Mouse (Mus musculus): ENCODE measurements around the gene Eif4b. TPM values are rescaled to one million over a fixed set of nuclear protein-coding genes. Genes with fewer than 3 reads are reported as not detected.
A peak's percentile ranks its signal among the peaks of the same experiment; 100 is the strongest.

Gene Eif4b
- total and polyA plus RNA-seq, 2 experiments = 73.8 to 130 TPM

GRCm38 (mm10) chr15:102103371-102103946 is 29.9 kb downstream of the Eif4b start:
- Histone ChIP-seq H3K27me3 (ENCODE audit: control insufficient read depth, insufficient read depth, low read length) (no peaks in the 10 kb centered on the region), H3K79me2 (ENCODE audit: control insufficient read depth, insufficient read depth, low read length) (peaks cover 5% of the 10 kb centered on the region; the same call in 1 of the 2 replicates), H3K27ac (replicated peaks; ENCODE audit: insufficient read depth, low read depth, low read length) (peak overlapping the region; percentile 92), H3K9ac (ENCODE audit: low read depth, low read length) (peak overlapping the region; percentile 77), H3K4me1 (ENCODE audit: control insufficient read depth, insufficient read depth, low read length) (peaks cover 53% of the 10 kb centered on the region), H3K4me3 (ENCODE audit: insufficient read depth, low read depth, low read length) (peak overlapping the region; percentile 65), H3K36me3 (ENCODE audit: control insufficient read depth, insufficient read depth, low read length) (peaks cover 16% of the 10 kb centered on the region)
- peak; percentile 65 for DNase-seq (ENCODE audit: extremely low read depth, low read depth, low spot score)
- no peak for TF ChIP-seq POLR2A (IDR thresholded peaks at IDR 0.05; ENCODE audit: extremely low read depth, insufficient read depth, low read length)
- TF ChIP-seq CTCF (IDR thresholded peaks at IDR 0.05; ENCODE audit: low read depth, low read length) = no peak
- 16% methylated on average over 14 of the region's 14 CpGs for WGBS

GRCm38 (mm10) chr15:102103947-102104555 is 30.5 kb downstream of the Eif4b start:
- TF ChIP-seq CTCF (IDR thresholded peaks at IDR 0.05; ENCODE audit: low read depth, low read length) = no peak
- TF ChIP-seq POLR2A (IDR thresholded peaks at IDR 0.05; ENCODE audit: extremely low read depth, insufficient read depth, low read length) = peak; percentile 52; the same call in 1 of the 2 replicates
- peak overlapping the region; percentile 86 for H3K9ac ChIP-seq (ENCODE audit: low read depth, low read length)
- DNase-seq (ENCODE audit: extremely low read depth, low read depth, low spot score) = peak; percentile 100
- no peaks in the 10 kb centered on the region for H3K27me3 ChIP-seq (ENCODE audit: control insufficient read depth, insufficient read depth, low read length)
- H3K79me2 ChIP-seq (ENCODE audit: control insufficient read depth, insufficient read depth, low read length) = peaks cover 5% of the 10 kb centered on the region; the same call in 1 of the 2 replicates
- H3K36me3 ChIP-seq (ENCODE audit: control insufficient read depth, insufficient read depth, low read length) = peaks cover 19% of the 10 kb centered on the region
- H3K4me1 ChIP-seq (ENCODE audit: control insufficient read depth, insufficient read depth, low read length) = peaks cover 57% of the 10 kb centered on the region
- H3K27ac ChIP-seq (replicated peaks; ENCODE audit: insufficient read depth, low read depth, low read length) = peak overlapping the region; percentile 99
- H3K4me3 ChIP-seq (ENCODE audit: insufficient read depth, low read depth, low read length) = peak overlapping the region; percentile 71
- 5% methylated on average over 12 of the region's 12 CpGs for WGBS

GRCm38 (mm10) chr15:102105360-102105759 is 31.8 kb downstream of the Eif4b start:
- H3K4me1 ChIP-seq (ENCODE audit: control insufficient read depth, insufficient read depth, low read length) = peaks cover 48% of the 10 kb centered on the region
- H3K9ac ChIP-seq (ENCODE audit: low read depth, low read length) = peak overlapping the region; percentile 74
- peak overlapping the region; percentile 43 for H3K4me3 ChIP-seq (ENCODE audit: insufficient read depth, low read depth, low read length)
- peak overlapping the region; percentile 99 for H3K27ac ChIP-seq (replicated peaks; ENCODE audit: insufficient read depth, low read depth, low read length)
- 4% methylated on average over 5 of the region's 5 CpGs for WGBS
- TF ChIP-seq CTCF (IDR thresholded peaks at IDR 0.05; ENCODE audit: low read depth, low read length) = no peak
- peak; percentile 78 for TF ChIP-seq POLR2A (IDR thresholded peaks at IDR 0.05; ENCODE audit: extremely low read depth, insufficient read depth, low read length)
- peaks cover 7% of the 10 kb centered on the region; the same call in 1 of the 2 replicates for H3K79me2 ChIP-seq (ENCODE audit: control insufficient read depth, insufficient read depth, low read length)
- no peaks in the 10 kb centered on the region for H3K27me3 ChIP-seq (ENCODE audit: control insufficient read depth, insufficient read depth, low read length)
- peaks cover 31% of the 10 kb centered on the region for H3K36me3 ChIP-seq (ENCODE audit: control insufficient read depth, insufficient read depth, low read length)
- peak; percentile 89 for DNase-seq (ENCODE audit: extremely low read depth, low read depth, low spot score)

- peaks cover 7% of the 10 kb centered on the region; the same call in 1 of the 2 replicates for H3K79me2 ChIP-seq (ENCODE audit: control insufficient read depth, insufficient read depth, low read length)
Measured at GRCm38 (mm10) chr15:102105764-102106730, 32.5 kb downstream of the Eif4b start.

GRCm38 (mm10) chr15:102106754-102107456 is 33.3 kb downstream of the Eif4b start:
- TF ChIP-seq CTCF (IDR thresholded peaks at IDR 0.05; ENCODE audit: low read depth, low read length) = no peak
- 0 out of 2 replicates have a peak, but pooled peaks have one; percentile 23 for TF ChIP-seq POLR2A (IDR thresholded peaks at IDR 0.05; ENCODE audit: extremely low read depth, insufficient read depth, low read length)
- 30% methylated on average over 38 of the region's 38 CpGs for WGBS
- Histone ChIP-seq H3K9ac (ENCODE audit: low read depth, low read length) (peak overlapping the region; percentile 46), H3K4me1 (ENCODE audit: control insufficient read depth, insufficient read depth, low read length) (peaks cover 40% of the 10 kb centered on the region), H3K36me3 (ENCODE audit: control insufficient read depth, insufficient read depth, low read length) (peaks cover 46% of the 10 kb centered on the region), H3K27ac (replicated peaks; ENCODE audit: insufficient read depth, low read depth, low read length) (peak overlapping the region; percentile 57), H3K27me3 (ENCODE audit: control insufficient read depth, insufficient read depth, low read length) (no peaks in the 10 kb centered on the region), H3K4me3 (ENCODE audit: insufficient read depth, low read depth, low read length) (peak overlapping the region; percentile 6), H3K79me2 (ENCODE audit: control insufficient read depth, insufficient read depth, low read length) (peaks cover 7% of the 10 kb centered on the region; the same call in 1 of the 2 replicates)
- DNase-seq (ENCODE audit: extremely low read depth, low read depth, low spot score) = peak; percentile 87

More at GRCm38 (mm10) chr15:102105764-102106730, 32.5 kb downstream of the Eif4b start:
- Histone ChIP-seq H3K36me3 (ENCODE audit: control insufficient read depth, insufficient read depth, low read length) (peaks cover 38% of the 10 kb centered on the region), H3K4me1 (ENCODE audit: control insufficient read depth, insufficient read depth, low read length) (peaks cover 48% of the 10 kb centered on the region), H3K27ac (replicated peaks; ENCODE audit: insufficient read depth, low read depth, low read length) (peak overlapping the region; percentile 57), H3K4me3 (ENCODE audit: insufficient read depth, low read depth, low read length) (peak overlapping the region; percentile 43), H3K9ac (ENCODE audit: low read depth, low read length) (peak overlapping the region; percentile 28), H3K27me3 (ENCODE audit: control insufficient read depth, insufficient read depth, low read length) (no peaks in the 10 kb centered on the region)
- DNase-seq (ENCODE audit: extremely low read depth, low read depth, low spot score) = no peak
- WGBS = 35% methylated on average over 18 of the region's 18 CpGs
- TF ChIP-seq CTCF (IDR thresholded peaks at IDR 0.05; ENCODE audit: low read depth, low read length) (peak; percentile 35; the same call in 1 of the 2 replicates), POLR2A (IDR thresholded peaks at IDR 0.05; ENCODE audit: extremely low read depth, insufficient read depth, low read length) (no peak)
